Mouse (Mus musculus) cortical plate, adult 2 months (tissue): ENCODE data around the gene Zfp771.

ENCODE experiments used
- CTCF ChIP-seq: fragments of 200-500 bp; IDR thresholded peaks from 2 replicates; pipeline ENCODE4 v1.5.1; 2011; ENCODE audit warnings: mild to moderate bottlenecking, control low read depth, low read length; ENCODE audit not compliant: insufficient read depth; ENCODE audit errors: extremely low read depth
- POLR2A ChIP-seq: fragments of 200-500 bp; IDR thresholded peaks from 2 replicates; pipeline ENCODE4 v1.6.1; 2011; ENCODE audit warnings: mild to moderate bottlenecking, low read length, control low read depth; ENCODE audit not compliant: insufficient read depth; ENCODE audit errors: extremely low read depth

DNA sequence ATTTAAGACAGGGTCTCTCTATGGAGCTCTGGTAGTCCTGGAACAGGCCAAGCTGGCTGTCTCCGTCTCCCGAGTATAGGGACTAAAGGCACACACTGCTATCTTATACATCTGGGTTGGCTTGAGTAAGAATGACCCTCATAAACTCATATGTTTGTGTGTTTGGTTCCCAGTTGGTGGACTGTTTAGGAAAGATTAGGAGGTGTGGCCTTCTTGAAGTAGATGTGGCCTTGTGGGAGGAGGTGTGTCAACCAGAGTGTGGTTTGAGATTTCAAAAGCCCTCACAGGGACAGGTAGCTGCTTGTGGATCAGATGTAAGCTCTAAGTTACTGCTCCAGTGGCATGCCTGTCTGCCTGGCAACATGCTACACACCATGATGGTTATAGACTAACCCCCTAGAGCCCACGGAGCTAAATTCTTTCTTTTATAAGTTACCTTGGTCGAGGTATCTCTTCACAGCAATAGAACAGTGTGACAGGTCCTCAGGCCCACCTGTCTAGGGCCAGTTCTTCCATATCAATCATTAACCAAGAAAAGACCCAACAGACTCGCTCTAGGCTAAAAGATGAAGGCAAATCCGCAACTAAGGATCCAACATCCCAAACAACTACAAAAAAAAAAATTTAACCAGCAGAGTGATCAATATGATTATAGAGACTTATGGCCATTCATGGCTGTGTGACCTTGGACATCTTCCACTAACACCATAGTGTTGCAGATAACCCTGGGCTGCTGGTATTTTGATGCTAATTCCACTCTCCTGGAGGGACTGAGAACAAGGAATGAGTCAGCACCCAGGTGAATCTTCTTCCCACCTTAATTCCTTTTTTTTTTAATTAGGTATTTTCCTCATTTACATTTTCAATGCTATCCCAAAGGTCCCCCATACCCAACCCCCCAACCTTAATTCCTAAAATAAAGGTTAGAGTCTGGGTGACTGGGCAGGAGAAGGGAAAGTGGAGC is 20.3 kb upstream of the Zfp771 start:
- no peak for TF ChIP-seq CTCF
- TF ChIP-seq POLR2A, result no peak
